ENCODE assay signal across 8 mouse cellular contexts in genomic region chr12:80692269-80692972, GRCm38 (mm10). TPM values are rescaled to one million over a fixed set of nuclear protein-coding genes. Genes with fewer than 3 reads are reported as not detected.
DNase-seq lines count a peak whose midpoint lies in the region; ATAC-seq and TF ChIP-seq lines count a peak whose summit lies in the region.

Gene Plekhd1, plus strand, starts transcription at chr12:80692591.

- TF ChIP-seq POLR2A in thymus, adult 2 months (IDR thresholded peaks at IDR 0.05; ENCODE audit: control insufficient read depth, extremely low read depth, insufficient read depth, low read length, poor library complexity) = no peak

- WGBS in hindbrain, embryonic 10.5 days = 2% methylated on average over 52 of the region's 52 CpGs
- WGBS in thymus, adult 2 months = 12% methylated on average over 52 of the region's 52 CpGs

- DNase-seq in urinary bladder, adult 18-20 months (ENCODE audit: low spot score in 2 of 2) = peak; percentile 54 to 63
- no peak for DNase-seq in urinary bladder, postnatal 10 days (ENCODE audit: low spot score)
- peak; percentile 47 for DNase-seq in hindbrain, embryonic 10.5 days (ENCODE audit: low spot score)
- DNase-seq in layer of hippocampus, postnatal 10 days (ENCODE audit: low spot score in 2 of 2) = peak; percentile 44 to 58
- peak; percentile 90 for DNase-seq in lung, postnatal 25 days (ENCODE audit: low spot score)
- DNase-seq in right cerebral cortex, postnatal 14 days = peak; percentile 34
- no peak for DNase-seq in thymus, adult 2 months

- H3K27ac ChIP-seq in hindbrain, embryonic 10.5 days = peak within 1 kb of the TSS; percentile 36; the same call in 1 of the 2 replicates
- no peak within 1 kb of the TSS for H3K27ac ChIP-seq in thymus, adult 2 months (ENCODE audit: control insufficient read depth, insufficient read depth, low read length)

- peaks cover 70% of the 10 kb centered on the region for H3K27me3 ChIP-seq in hindbrain, embryonic 10.5 days (ENCODE audit: insufficient read depth, poor library complexity, severe bottlenecking)
- peaks cover 16% of the 10 kb centered on the region; the same call in 1 of the 2 replicates for H3K27me3 ChIP-seq in thymus, adult 2 months (ENCODE audit: control insufficient read depth, insufficient read depth, low read length)

- peak within 1 kb of the TSS; percentile 51 for H3K4me3 ChIP-seq in hindbrain, embryonic 10.5 days
- no peak within 1 kb of the TSS for H3K4me3 ChIP-seq in thymus, adult 2 months (ENCODE audit: control insufficient read depth, insufficient read depth, low read length)

- H3K4me1 ChIP-seq in hindbrain, embryonic 10.5 days (replicated peaks) = peaks cover 42% of the 10 kb centered on the region
- H3K4me1 ChIP-seq in thymus, adult 2 months (replicated peaks; ENCODE audit: control insufficient read depth, insufficient read depth, low read length) = no peaks in the 10 kb centered on the region

- no peaks in the 10 kb centered on the region for H3K36me3 ChIP-seq in hindbrain, embryonic 10.5 days
- H3K36me3 ChIP-seq in thymus, adult 2 months (ENCODE audit: control insufficient read depth, insufficient read depth, low read length) = no peaks in the 10 kb centered on the region

- peak; percentile 41; the same call in 1 of the 2 replicates for ATAC-seq in erythroblast, adult 5-6 weeks (replicated peaks; ENCODE audit: low FRiP score, poor library complexity, severe bottlenecking)

- TF ChIP-seq CTCF in thymus, adult 2 months (IDR thresholded peaks at IDR 0.05; ENCODE audit: borderline replicate concordance, control insufficient read depth, extremely low read depth, insufficient read depth, low read length, poor library complexity) = no peak

- H3K9me3 ChIP-seq in hindbrain, embryonic 10.5 days = no peaks in the 10 kb centered on the region

RNA-seq across cellular contexts. Expression of gene Plekhd1, which starts in this region (rescaled TPM):
- not detected in 2 replicates for total RNA-seq in erythroblast, adult 5-6 weeks (2015; ENCODE audit: low replicate concordance)
- total RNA-seq in erythroblast, adult 5-6 weeks (2017; ENCODE audit: low replicate concordance) = 0.77 TPM in 1 of 2 replicates, not detected in the other
- 0.80 and 1.5 TPM in 2 replicates for polyA plus RNA-seq in hindbrain, embryonic 10.5 days (2016; fragmentation: Nextera tagmentation; extraction: Ambion mirVana)
- 1 to 10 TPM; 6.8 to 7.4 TPM for total RNA-seq in layer of hippocampus, postnatal 10 days (2021)
- polyA plus RNA-seq in thymus, adult 2 months (2012; rRNA removed) = 0.18 and 0.20 TPM in 2 replicates

Comparison
In these comparisons a context has a peak if more than half of its experiments do, and no peak if none do; other contexts are left out.
1. RNA of gene Plekhd1 (total RNA-seq): 6.8 to 7.4 TPM in layer of hippocampus, postnatal 10 days; 0.77 TPM in erythroblast, adult 5-6 weeks; every median in the first group is over 4 times any median in the second.
2. DNase-seq: peak in urinary bladder, adult 18-20 months (2 of 2), hindbrain, embryonic 10.5 days (single experiment), layer of hippocampus, postnatal 10 days (2 of 2), lung, postnatal 25 days (single experiment) and right cerebral cortex, postnatal 14 days (single experiment); none in urinary bladder, postnatal 10 days (single experiment) and thymus, adult 2 months (single experiment).
3. Peak in ATAC-seq in erythroblast, adult 5-6 weeks; RNA of the gene not detected or under 1 TPM.